Mouse (Mus musculus) frontal cortex, postnatal 36 days (tissue): Measurements from ENCODE around the gene Krt12.
A peak's percentile ranks its signal among the peaks of the same experiment; 100 is the strongest.

Source experiments
- DNase-seq, 2 experiments: peaks; one replicate each; pipeline ENCODE4 v3.0.0; 2022; ENCODE audit warnings: low spot score in 2 of 2

Gene Krt12

GRCm38 (mm10) chr11:99422159-99422558 lies at the start of gene Krt12:
TSS of gene Krt12 (minus strand) at chr11:99422259.
- no peak for DNase-seq

GRCm38 (mm10) chr11:99469228-99469627 lies 47.2 kb upstream of the Krt12 start:
- DNase-seq: no peak

GRCm38 (mm10) chr11:99468566-99468965 lies 46.5 kb upstream of the Krt12 start:
- DNase-seq: no peak

GRCm38 (mm10) chr11:99466316-99466715 lies 44.3 kb upstream of the Krt12 start:
- peak; percentile 44 to 50 for DNase-seq

GRCm38 (mm10) chr11:99464836-99465235 lies 42.8 kb upstream of the Krt12 start:
- peak; percentile 84 to 87 for DNase-seq

GRCm38 (mm10) chr11:99463155-99463554 lies 41.1 kb upstream of the Krt12 start:
- peak; percentile 64 to 73 for DNase-seq

GRCm38 (mm10) chr11:99461736-99462135 lies 39.7 kb upstream of the Krt12 start:
- no peak for DNase-seq

- DNase-seq: no peak
Observed at GRCm38 (mm10) chr11:99458887-99459286, 36.8 kb upstream of the Krt12 start.

GRCm38 (mm10) chr11:99454759-99455158 lies 32.7 kb upstream of the Krt12 start:
- DNase-seq: no peak

GRCm38 (mm10) chr11:99454044-99454443 lies 32.0 kb upstream of the Krt12 start:
- DNase-seq: no peak

- DNase-seq: no peak
Observed at GRCm38 (mm10) chr11:99448769-99449168, 26.7 kb upstream of the Krt12 start.

GRCm38 (mm10) chr11:99441220-99441619 lies 19.2 kb upstream of the Krt12 start:
- no peak for DNase-seq

GRCm38 (mm10) chr11:99439465-99439864 lies 17.4 kb upstream of the Krt12 start:
- no peak for DNase-seq

- DNase-seq: no peak
Observed at GRCm38 (mm10) chr11:99437972-99438371, 15.9 kb upstream of the Krt12 start, which contains the start of gene Krt20. TSS of gene Krt20 (minus strand) at chr11:99438150.

GRCm38 (mm10) chr11:99436625-99437024 lies 14.6 kb upstream of the Krt12 start:
- no peak for DNase-seq

GRCm38 (mm10) chr11:99430670-99431069 lies 8.6 kb upstream of the Krt12 start:
- DNase-seq: no peak

- DNase-seq: no peak
Observed at GRCm38 (mm10) chr11:99420586-99420985, 1.5 kb downstream of the Krt12 start.

- DNase-seq: no peak
Observed at GRCm38 (mm10) chr11:99417819-99418218, 4.2 kb downstream of the Krt12 start.

GRCm38 (mm10) chr11:99416902-99417301 lies 5.2 kb downstream of the Krt12 start:
- peak; percentile 51 to 91 for DNase-seq

GRCm38 (mm10) chr11:99414463-99415147 lies 7.5 kb downstream of the Krt12 start:
- DNase-seq: no peak

- DNase-seq: peak in 1 of 2 experiments; percentile 44
Observed at GRCm38 (mm10) chr11:99413247-99413646, 8.8 kb downstream of the Krt12 start.

- no peak for DNase-seq
Observed at GRCm38 (mm10) chr11:99406186-99406585, 15.9 kb downstream of the Krt12 start.

GRCm38 (mm10) chr11:99399956-99400549 lies 22.0 kb downstream of the Krt12 start:
- DNase-seq: no peak
